In genomic region chr19:7491960-7492359, GRCm38 (mm10) we compare ENCODE assay signal across 21 mouse cellular contexts.
"Had no signal": no experiment of that assay in that cellular context is flagged by ENCODE, and none has a peak within 500 bp of the region (broad histone marks: within the 10 kb centered on the region; RNA-seq: fewer than 3 reads in every experiment).

No protein-coding gene starts in this region.

- H3K27me3 ChIP-seq: liver, embryonic 13.5 days; liver, embryonic 15.5 days; lung, embryonic 15.5 days; megakaryocyte, embryonic 14.5 days; midbrain, embryonic 13.5 days; midbrain, embryonic 15.5 days; neural tube, embryonic 12.5 days had no signal

- H3K4me2 ChIP-seq: liver, embryonic 11.5 days; liver, embryonic 13.5 days; liver, embryonic 15.5 days; lung, embryonic 15.5 days; midbrain, embryonic 11.5 days; midbrain, embryonic 13.5 days; midbrain, embryonic 15.5 days; neural tube, embryonic 12.5 days had no signal

- H3K27ac ChIP-seq: liver, embryonic 15.5 days; lung, embryonic 15.5 days; macrophage; midbrain, embryonic 13.5 days; midbrain, embryonic 15.5 days; neural tube, embryonic 12.5 days had no signal

- DNase-seq: liver, embryonic 13.5 days; liver, postnatal 0 days; lung, adult 2 months; lung, postnatal 14 days; lung, postnatal 36 days; right cerebral cortex, postnatal 25 days; right cerebral cortex, postnatal 4 days; spleen, adult 18-20 months; thymus, adult 2 months; thymus, postnatal 25 days; thymus, postnatal 4 days had no signal

- H3K4me3 ChIP-seq: liver, embryonic 13.5 days; liver, embryonic 15.5 days; lung, embryonic 15.5 days; megakaryocyte, embryonic 14.5 days; midbrain, embryonic 13.5 days; midbrain, embryonic 15.5 days; neural tube, embryonic 12.5 days had no signal

- H3K9ac ChIP-seq: liver, embryonic 13.5 days; liver, embryonic 15.5 days; liver, postnatal 0 days; lung, embryonic 15.5 days; midbrain, embryonic 13.5 days; midbrain, embryonic 15.5 days; neural tube, embryonic 12.5 days had no signal

- H3K36me3 ChIP-seq: liver, embryonic 13.5 days; liver, embryonic 15.5 days; lung, embryonic 15.5 days; midbrain, embryonic 13.5 days; midbrain, embryonic 15.5 days; neural tube, embryonic 12.5 days had no signal

- ATAC-seq: liver, postnatal 0 days; lung, postnatal 0 days; midbrain, embryonic 13.5 days; midbrain, embryonic 15.5 days had no signal

- H3K9me3 ChIP-seq: liver, embryonic 13.5 days; liver, embryonic 15.5 days; lung, embryonic 15.5 days; megakaryocyte, embryonic 14.5 days; midbrain, embryonic 13.5 days; midbrain, embryonic 15.5 days; neural tube, embryonic 12.5 days had no signal
